Mouse (Mus musculus) spleen, adult 12 weeks (tissue): ENCODE results near the gene Lrrc75a.
A peak's percentile ranks its signal among the peaks of the same experiment; 100 is the strongest.

Experiments
- DNase-seq: peaks from one replicate; pipeline ENCODE4 v3.0.0; 2022; ENCODE audit warnings: low spot score

Lrrc75a gene

GRCm38 (mm10) chr11:62621079-62621478 lies 27.2 kb downstream of the Lrrc75a start:
- DNase-seq, result no peak

DNA sequence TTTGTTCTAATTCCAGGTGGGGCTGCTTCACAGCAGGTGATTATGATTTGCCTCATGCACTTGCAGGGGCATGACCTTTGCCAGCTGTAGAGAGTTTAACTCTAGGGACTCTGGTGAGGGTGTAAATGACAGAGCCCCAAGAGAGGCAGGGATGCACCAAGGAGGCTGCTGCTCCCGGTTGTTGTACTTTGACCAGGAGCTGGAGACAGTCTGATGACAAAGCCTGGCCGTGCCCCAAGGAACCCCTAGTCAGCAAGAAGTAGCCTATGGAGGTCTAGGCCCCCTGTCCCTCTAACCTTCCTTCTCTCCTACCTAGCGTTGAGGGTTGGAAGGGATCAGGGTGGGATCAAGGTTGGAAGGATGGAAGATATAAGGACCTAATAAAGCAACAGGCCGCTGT lies 32.9 kb downstream of the Lrrc75a start:
- DNase-seq, result no peak

GRCm38 (mm10) chr11:62614876-62615410 lies 33.4 kb downstream of the Lrrc75a start:
- no peak for DNase-seq

GRCm38 (mm10) chr11:62613657-62614365 lies 34.5 kb downstream of the Lrrc75a start:
- peak; percentile 72 for DNase-seq

DNA sequence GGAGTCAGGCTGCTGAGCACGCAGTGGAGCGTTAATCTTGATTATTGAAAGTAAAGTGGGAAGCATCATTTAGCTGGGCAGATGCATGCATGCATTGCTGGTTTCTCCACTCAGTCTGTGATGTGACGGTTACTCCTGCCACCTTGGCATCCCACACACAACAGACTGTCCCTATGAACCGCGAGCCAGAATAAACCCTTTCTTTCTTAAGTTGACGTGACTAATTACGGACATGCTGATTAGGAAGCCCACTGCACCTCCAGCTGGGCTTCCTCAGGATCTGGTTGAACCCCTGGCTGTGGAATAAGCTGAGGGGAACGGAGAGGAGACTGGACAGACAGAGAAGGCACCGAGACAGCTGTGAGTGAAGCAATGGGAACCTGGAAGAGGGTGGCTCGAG lies 35.7 kb downstream of the Lrrc75a start:
- DNase-seq, result no peak

DNA sequence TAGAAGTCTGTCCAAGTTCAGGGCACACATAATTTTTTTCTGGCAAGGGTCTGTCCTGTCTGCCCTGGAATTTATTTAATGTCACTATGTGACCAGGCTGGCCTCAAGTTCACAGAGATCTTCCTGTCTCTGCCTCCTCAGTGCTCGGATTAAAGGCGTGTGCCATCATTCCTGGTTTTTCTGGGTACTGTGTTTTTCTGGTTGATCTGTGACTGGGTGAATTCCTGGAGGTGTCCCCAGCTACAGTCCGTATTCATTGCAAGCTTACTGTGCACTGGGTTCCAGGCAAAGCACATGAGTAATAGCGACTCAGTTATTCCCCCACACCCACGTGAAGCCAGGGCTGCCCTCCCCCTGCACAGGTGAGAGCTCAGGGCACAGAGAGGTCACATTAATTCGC lies 38.0 kb downstream of the Lrrc75a start:
- no peak for DNase-seq

GRCm38 (mm10) chr11:62608826-62609675 lies 39.3 kb downstream of the Lrrc75a start:
- no peak for DNase-seq

- DNase-seq, result no peak
Measured at GRCm38 (mm10) chr11:62607952-62608201, 40.4 kb downstream of the Lrrc75a start.

DNA sequence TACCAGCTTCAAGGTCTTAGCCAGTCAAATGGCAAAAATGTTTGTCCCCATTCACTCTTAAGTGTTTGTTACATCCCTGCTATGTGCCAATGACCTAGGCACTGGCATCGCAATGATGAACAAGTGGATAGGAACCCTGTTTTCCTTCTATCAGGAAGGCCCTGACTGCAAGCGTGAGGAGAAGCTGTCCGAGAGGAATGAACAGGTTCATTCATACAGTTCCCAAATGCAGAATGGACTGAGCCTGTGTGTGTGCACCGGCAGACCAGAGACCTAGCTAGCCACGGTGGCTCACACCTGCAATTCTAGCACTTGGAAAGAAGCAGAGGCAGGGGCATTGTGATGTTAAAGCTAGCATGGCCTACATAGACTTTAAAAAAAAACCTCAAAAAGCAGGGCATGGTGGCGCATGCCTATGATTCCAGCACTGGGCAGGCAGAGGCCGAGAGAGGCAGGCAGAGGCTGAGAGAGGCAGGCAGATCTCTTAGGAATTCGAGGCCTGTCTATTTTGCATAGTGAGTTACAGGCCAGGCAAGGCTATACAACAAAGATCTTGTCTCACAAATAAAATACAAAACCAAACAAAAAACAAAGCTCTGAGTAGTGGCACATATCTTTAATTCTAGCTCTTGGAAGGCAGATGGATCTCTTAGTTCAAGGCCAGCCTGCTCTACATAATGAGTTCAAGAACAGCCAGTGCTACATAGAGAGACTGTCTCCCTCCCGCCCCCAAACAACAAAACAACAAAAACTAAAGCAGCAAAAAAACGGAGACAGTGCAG lies 41.0 kb downstream of the Lrrc75a start:
- no peak for DNase-seq

DNA sequence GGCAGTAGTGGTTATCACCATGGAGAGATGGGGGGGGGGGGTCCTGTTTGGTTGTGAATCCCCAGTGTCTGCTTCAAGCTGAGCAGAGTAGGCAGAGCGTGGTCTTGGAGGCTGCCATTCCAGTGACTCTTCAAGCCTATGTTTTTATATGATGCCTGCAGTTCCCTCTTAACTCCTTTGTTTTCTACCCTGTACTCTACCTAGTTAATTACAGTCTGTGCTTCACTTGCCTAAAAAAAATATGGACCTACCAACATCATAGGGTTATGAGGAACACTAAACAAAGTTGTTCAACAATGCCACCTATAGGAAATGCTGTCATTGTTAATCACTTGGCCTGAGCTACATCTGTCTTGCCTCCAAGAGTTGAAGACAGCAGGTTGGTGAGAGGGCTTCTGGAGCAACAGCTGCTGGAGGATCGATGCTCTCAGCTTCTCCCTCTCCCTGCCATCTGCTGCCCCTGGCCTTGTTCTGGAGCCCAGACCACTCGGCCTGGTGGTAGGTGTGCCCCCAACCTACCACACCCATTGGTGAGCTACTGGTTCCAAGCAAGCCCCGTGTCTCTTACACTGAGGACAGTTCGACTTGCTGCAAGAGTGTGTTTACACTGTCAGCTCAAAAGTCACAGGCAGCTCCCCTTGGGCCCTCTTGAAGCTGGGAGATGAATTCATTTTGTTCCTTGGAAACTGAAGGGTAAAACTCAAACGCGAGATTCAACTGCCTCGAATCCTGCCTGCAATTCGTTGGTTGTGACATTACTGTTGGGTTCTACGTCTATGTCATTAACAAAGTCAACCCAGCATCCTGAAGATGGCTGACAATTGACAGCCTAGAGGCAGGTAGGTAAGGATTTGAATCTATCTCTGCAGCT lies 41.8 kb downstream of the Lrrc75a start:
- DNase-seq, result no peak

GRCm38 (mm10) chr11:62605619-62606298 lies 42.6 kb downstream of the Lrrc75a start:
- DNase-seq, result no peak

GRCm38 (mm10) chr11:62604886-62605618 lies 43.3 kb downstream of the Lrrc75a start:
- no peak for DNase-seq

DNA sequence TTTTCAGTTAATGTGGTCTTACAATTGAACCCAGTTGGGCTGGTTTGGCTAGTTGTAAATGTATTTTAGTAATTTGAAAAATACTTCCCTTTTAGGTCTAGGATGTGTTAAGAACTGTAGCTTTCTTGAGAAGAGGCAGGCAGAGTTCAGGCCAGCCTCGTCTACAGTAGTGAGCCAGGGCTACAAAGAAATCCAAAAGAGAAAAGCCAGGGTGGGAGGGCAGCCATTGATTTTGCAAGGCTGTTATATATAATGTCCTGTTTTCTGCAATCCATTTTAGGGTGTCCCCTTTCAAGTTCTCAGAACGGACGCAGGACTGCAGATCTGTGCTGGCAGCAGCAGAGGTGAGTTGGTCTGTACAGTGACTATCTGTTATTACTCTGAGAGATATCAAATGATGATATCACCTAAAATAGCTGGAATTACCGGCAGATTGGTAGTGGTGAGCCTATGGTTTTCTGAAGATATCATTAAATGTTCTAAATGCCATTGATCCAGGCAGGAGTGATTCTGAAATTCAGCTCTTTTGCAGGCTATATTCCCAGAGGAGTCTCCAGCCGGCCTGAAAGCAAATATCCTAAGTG lies 44.1 kb downstream of the Lrrc75a start:
- DNase-seq, result no peak

DNA sequence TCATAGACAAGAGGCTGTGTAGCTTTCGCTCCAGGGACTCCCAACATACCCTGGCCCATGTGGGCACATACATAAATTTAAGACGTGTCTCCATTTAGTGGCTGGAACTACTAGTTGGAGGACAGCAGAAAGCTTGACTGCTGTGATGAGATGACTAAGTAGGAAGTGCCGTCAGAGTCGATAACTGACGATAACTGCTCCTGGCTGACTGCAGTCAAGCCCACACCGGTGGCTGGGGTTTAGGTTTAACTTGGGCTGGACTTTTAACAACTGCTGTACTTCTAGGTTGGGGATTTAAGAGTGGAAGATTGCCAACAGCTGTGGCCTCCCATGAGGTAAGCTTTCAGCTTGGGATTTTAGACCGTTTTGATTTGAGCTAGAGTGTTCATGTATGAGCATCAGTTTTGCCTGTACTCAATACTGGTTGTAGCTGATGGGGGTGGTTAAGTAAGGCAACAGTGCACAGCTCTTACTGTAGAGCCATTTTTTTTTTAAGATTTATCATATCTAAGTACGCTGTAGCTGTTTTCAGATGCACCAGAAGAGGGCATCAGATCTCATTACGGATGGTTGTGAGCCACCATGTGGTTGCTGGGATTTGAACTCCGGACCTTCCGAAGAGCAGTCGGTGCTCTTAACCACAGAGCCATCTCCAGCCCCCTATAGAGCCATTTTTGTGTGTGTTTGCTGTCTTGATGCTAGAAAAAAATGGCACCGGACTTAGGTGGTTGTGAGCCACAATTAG lies 44.8 kb downstream of the Lrrc75a start:
- DNase-seq, result peak; percentile 32

DNA sequence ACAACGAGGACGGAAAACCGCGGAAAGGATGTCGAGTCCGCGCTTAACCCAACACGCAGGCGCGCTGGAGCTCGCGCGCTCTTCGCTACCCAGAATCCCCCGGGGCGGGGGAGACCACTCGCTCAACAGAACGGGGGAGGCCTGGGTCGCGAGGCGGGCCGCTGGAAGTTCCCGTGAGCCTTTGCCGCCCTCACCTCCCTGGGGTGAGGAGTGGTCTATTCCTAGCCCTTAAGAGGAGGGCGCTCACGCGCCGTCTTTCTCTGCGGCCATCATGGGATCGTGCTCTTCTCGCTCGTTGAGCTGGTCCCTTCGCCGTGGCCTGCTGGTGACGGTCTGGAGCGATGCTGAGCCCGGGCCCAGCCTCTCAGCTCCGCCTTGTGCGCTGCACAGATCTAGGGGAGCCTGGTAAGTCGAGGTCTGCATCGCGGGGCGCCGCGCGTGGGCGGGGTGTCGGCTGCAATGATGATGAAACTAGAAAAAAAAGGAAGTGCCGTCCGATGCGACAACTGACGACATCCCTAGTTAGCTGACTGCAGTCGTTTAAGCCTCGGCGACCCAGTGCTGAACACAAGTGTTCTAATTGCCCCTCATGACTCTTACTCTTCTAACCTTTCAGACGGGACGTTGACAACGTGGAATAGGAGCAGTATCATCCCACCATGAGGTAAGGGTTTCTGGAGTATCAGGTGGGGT lies 45.6 kb downstream of the Lrrc75a start:
- DNase-seq, result peak; percentile 98

DNA sequence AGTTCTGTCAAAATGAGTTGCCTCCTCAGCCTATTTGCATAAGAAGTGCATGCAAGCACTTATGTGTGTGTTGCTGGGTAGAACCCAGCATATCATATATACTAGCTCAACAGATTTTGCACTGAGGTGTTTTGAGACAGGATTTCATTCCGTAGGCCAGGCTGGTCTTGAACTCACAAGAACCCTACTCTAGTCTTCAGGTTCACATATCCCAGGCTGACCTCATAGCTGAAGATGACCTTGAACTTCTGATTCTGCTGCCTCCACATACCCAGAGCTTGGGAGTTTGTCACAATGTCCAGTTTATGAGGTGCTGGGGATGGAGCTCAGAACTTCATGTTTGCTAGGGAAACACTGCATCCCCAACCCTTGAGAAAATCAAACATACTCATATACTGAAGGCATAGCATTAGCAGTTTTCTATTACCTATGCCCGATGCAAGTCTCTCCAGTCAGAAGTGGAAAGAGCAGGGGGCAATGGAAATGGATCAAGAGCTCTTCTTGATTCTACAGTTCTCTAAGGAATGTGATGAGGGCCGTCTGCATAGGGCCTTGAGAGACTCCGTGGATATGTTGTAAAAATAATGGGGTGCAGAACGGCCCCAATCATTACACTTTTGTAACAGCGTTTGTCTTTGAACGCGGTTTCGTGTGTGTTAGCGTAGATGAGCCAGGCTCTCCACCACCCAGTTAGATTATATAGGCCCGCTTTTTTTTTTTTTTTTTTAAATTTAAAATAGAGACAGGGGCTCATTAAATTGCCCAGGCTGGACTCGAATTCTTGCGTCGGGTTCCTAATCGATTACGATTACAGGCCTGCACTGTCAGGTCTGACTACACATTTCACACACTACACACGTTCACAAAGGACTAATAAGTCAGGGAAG lies 46.3 kb downstream of the Lrrc75a start:
- no peak for DNase-seq

DNA sequence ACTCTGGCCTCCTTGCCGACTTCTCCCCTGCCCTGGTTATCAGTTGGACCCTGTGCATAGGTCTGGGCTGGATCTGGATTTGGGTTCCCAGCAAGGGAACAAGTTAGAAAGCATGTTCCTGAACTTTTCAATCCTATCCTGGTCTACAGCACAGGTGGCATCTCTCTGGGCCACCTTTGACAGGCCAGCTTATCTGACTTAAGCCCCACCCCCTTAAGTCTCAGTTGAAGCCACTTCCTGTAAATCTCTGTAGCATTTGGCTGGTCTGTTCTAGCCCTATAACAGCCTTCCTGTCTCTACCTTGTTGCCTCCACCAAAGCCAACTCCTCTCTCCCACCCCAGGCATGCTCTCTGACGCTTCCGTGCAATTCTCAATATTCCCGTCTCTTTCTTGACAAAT lies 49.8 kb downstream of the Lrrc75a start:
- no peak for DNase-seq
